Mouse (Mus musculus): ENCODE measurements around the gene Ncf1.

The Ncf1 gene

GRCm38 (mm10) chr5:134229391-134229790, at the start of gene Ncf1:
Gene Ncf1 (minus strand): TSS chr5:134229625.
- DNase-seq (ENCODE audit: low spot score in 2 of 2), result no peak

- DNase-seq (ENCODE audit: low spot score in 2 of 2), result no peak
These were observed 47.7 kb upstream of the Ncf1 start for GRCm38 (mm10) chr5:134277109-134277508.

- DNase-seq (ENCODE audit: low spot score in 2 of 2), result no peak
These were observed 46.1 kb upstream of the Ncf1 start for GRCm38 (mm10) chr5:134275556-134275955.

GRCm38 (mm10) chr5:134275021-134275420, 45.6 kb upstream of the Ncf1 start:
- DNase-seq (ENCODE audit: low spot score in 2 of 2), result no peak

- no peak for DNase-seq (ENCODE audit: low spot score in 2 of 2)
These were observed 44.3 kb upstream of the Ncf1 start for GRCm38 (mm10) chr5:134273761-134274160.

- no peak for DNase-seq (ENCODE audit: low spot score in 2 of 2)
These were observed 43.3 kb upstream of the Ncf1 start for GRCm38 (mm10) chr5:134272761-134273160.

- DNase-seq (ENCODE audit: low spot score in 2 of 2), result no peak
These were observed 42.0 kb upstream of the Ncf1 start for GRCm38 (mm10) chr5:134271421-134271820.

- DNase-seq (ENCODE audit: low spot score in 2 of 2), result no peak
These were observed 41.1 kb upstream of the Ncf1 start for GRCm38 (mm10) chr5:134270566-134270965.

GRCm38 (mm10) chr5:134269751-134270150, 40.3 kb upstream of the Ncf1 start:
- no peak for DNase-seq (ENCODE audit: low spot score in 2 of 2)

- no peak for DNase-seq (ENCODE audit: low spot score in 2 of 2)
These were observed 39.3 kb upstream of the Ncf1 start for GRCm38 (mm10) chr5:134268751-134269150.

- DNase-seq (ENCODE audit: low spot score in 2 of 2), result no peak
These were observed 37.0 kb upstream of the Ncf1 start for GRCm38 (mm10) chr5:134266404-134266803.

GRCm38 (mm10) chr5:134265890-134266289, 36.5 kb upstream of the Ncf1 start:
- no peak for DNase-seq (ENCODE audit: low spot score in 2 of 2)

GRCm38 (mm10) chr5:134260001-134260636, 30.7 kb upstream of the Ncf1 start:
- DNase-seq (ENCODE audit: low spot score in 2 of 2), result no peak

- no peak for DNase-seq (ENCODE audit: low spot score in 2 of 2)
These were observed 29.5 kb upstream of the Ncf1 start for GRCm38 (mm10) chr5:134258934-134259333.

- no peak for DNase-seq (ENCODE audit: low spot score in 2 of 2)
These were observed 29.0 kb upstream of the Ncf1 start for GRCm38 (mm10) chr5:134258395-134258794.

- no peak for DNase-seq (ENCODE audit: low spot score in 2 of 2)
These were observed 28.1 kb upstream of the Ncf1 start for GRCm38 (mm10) chr5:134257349-134258031.

GRCm38 (mm10) chr5:134255294-134255693, 25.9 kb upstream of the Ncf1 start:
- DNase-seq (ENCODE audit: low spot score in 2 of 2), result no peak

GRCm38 (mm10) chr5:134253806-134254205, 24.4 kb upstream of the Ncf1 start:
- DNase-seq (ENCODE audit: low spot score in 2 of 2), result no peak

GRCm38 (mm10) chr5:134251083-134251482, 21.7 kb upstream of the Ncf1 start:
- DNase-seq (ENCODE audit: low spot score in 2 of 2), result no peak

- no peak for DNase-seq (ENCODE audit: low spot score in 2 of 2)
These were observed 21.2 kb upstream of the Ncf1 start for GRCm38 (mm10) chr5:134250601-134251000.

GRCm38 (mm10) chr5:134249245-134249649, 19.8 kb upstream of the Ncf1 start:
- DNase-seq (ENCODE audit: low spot score in 2 of 2), result no peak

- DNase-seq (ENCODE audit: low spot score in 2 of 2), result no peak
These were observed 19.3 kb upstream of the Ncf1 start for GRCm38 (mm10) chr5:134248608-134249244.

GRCm38 (mm10) chr5:134246146-134246545, 16.7 kb upstream of the Ncf1 start:
- DNase-seq (ENCODE audit: low spot score in 2 of 2), result no peak
